Mouse (Mus musculus): ENCODE results near the gene Cdkl3.

- TF ChIP-seq CTCF (conservative IDR thresholded peaks at IDR 0.05; ENCODE audit: low read length) = no peak
- TF ChIP-seq NANOG (IDR thresholded peaks at IDR 0.05; ENCODE audit: borderline replicate concordance, low read length) = no peak
- no peak for TF ChIP-seq POU5F1 (IDR thresholded peaks at IDR 0.05; ENCODE audit: borderline replicate concordance, low read length)
Measured at GRCm38 (mm10) chr11:52102977-52103376, 99.0 kb downstream of the Cdkl3 start.
